In the genomic region with DNA sequence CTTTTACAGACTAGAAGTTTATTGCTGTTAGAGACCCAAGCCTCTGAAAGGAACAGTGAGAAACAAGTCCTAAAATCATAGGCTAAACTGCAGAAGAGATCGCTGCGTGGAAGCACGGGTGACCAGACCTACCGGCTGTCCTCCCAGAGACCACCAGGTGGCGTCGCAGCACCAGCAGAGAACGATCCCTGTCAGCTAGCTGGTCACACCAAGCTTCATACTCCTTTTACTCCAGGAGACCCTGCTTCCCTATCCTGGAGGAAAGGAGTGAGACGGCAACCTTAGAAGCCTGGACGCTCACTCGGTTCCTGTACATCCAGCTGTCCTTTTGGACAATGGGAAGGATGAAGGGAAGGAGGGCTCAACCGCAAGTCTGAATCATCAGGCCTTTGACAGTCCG, we compare ENCODE assay signal across 7 mouse cellular contexts. TPM values are rescaled to one million over a fixed set of nuclear protein-coding genes. Genes with fewer than 3 reads are reported as not detected.
DNase-seq lines count a peak whose midpoint lies in the region; ATAC-seq and TF ChIP-seq lines count a peak whose summit lies in the region.

No protein-coding gene starts in this region.

- no peak for TF ChIP-seq POLR2A in small intestine, adult 2 months (IDR thresholded peaks at IDR 0.05; ENCODE audit: low read depth, low read length)

- peak overlapping the region; percentile 56 for H3K4me3 ChIP-seq in embryonic facial prominence, embryonic 12.5 days
- peak overlapping the region; percentile 60 for H3K4me3 ChIP-seq in limb, embryonic 10.5 days
- peak overlapping the region; percentile 56 for H3K4me3 ChIP-seq in midbrain, embryonic 13.5 days (replicated peaks)
- H3K4me3 ChIP-seq in small intestine, adult 2 months (ENCODE audit: low read depth, low read length) = peak overlapping the region; percentile 59

- peaks cover 85% of the 10 kb centered on the region for H3K27me3 ChIP-seq in embryonic facial prominence, embryonic 12.5 days
- peaks cover 100% of the 10 kb centered on the region for H3K27me3 ChIP-seq in limb, embryonic 10.5 days (ENCODE audit: low read depth, poor library complexity, severe bottlenecking)
- H3K27me3 ChIP-seq in midbrain, embryonic 13.5 days = peaks cover 94% of the 10 kb centered on the region
- H3K27me3 ChIP-seq in small intestine, adult 2 months (ENCODE audit: control insufficient read depth, insufficient read depth, low read length) = peaks cover 33% of the 10 kb centered on the region

- H3K4me2 ChIP-seq in embryonic facial prominence, embryonic 12.5 days (replicated peaks) = peak overlapping the region; percentile 98
- peak overlapping the region; percentile 94 for H3K4me2 ChIP-seq in midbrain, embryonic 13.5 days (replicated peaks)

- no peaks in the 10 kb centered on the region for H3K36me3 ChIP-seq in embryonic facial prominence, embryonic 12.5 days
- H3K36me3 ChIP-seq in limb, embryonic 10.5 days = no peaks in the 10 kb centered on the region
- no peaks in the 10 kb centered on the region for H3K36me3 ChIP-seq in midbrain, embryonic 13.5 days
- H3K36me3 ChIP-seq in small intestine, adult 2 months (ENCODE audit: control insufficient read depth, insufficient read depth, low read length) = no peaks in the 10 kb centered on the region

- peak; percentile 98 for TF ChIP-seq CTCF in small intestine, adult 2 months (IDR thresholded peaks at IDR 0.05; ENCODE audit: extremely low read depth, insufficient read length, insufficient replicate concordance, low read depth, low read length)

- no peak overlapping the region for H3K27ac ChIP-seq in embryonic facial prominence, embryonic 12.5 days
- 0 out of 2 replicates have a peak overlapping the region, but pooled peaks have one; percentile 37 for H3K27ac ChIP-seq in limb, embryonic 10.5 days
- H3K27ac ChIP-seq in midbrain, embryonic 13.5 days = no peak overlapping the region; the same call in 1 of the 2 replicates
- H3K27ac ChIP-seq in small intestine, adult 2 months (ENCODE audit: insufficient read depth, low read depth, low read length) = no peak overlapping the region

- H3K9ac ChIP-seq in embryonic facial prominence, embryonic 12.5 days = no peak overlapping the region
- peak overlapping the region; percentile 69 for H3K9ac ChIP-seq in midbrain, embryonic 13.5 days (replicated peaks)

- 2% methylated on average over 12 of the region's 12 CpGs for WGBS in embryonic facial prominence, embryonic 12.5 days
- WGBS in limb, embryonic 10.5 days = 2% methylated on average over 12 of the region's 12 CpGs
- 2% methylated on average over 12 of the region's 12 CpGs for WGBS in midbrain, embryonic 13.5 days
- 1% methylated on average over 12 of the region's 12 CpGs for WGBS in small intestine, adult 2 months

- ATAC-seq in embryonic facial prominence, embryonic 12.5 days (ENCODE audit: insufficient number of reproducible peaks, insufficient read depth, low FRiP score, low TSS enrichment) = peak; percentile 35; the same call in 1 of the 2 replicates
- ATAC-seq in midbrain, embryonic 13.5 days = peak; percentile 73

- peak; percentile 91 for DNase-seq in adrenal gland, postnatal 25 days
- peak; percentile 87 to 96 for DNase-seq in heart, adult 18-20 months
- peak; percentile 92 for DNase-seq in kidney, adult 18-20 months
- peak; percentile 95 for DNase-seq in limb, embryonic 10.5 days (ENCODE audit: low spot score)

- H3K9me3 ChIP-seq in embryonic facial prominence, embryonic 12.5 days = no peaks in the 10 kb centered on the region
- H3K9me3 ChIP-seq in limb, embryonic 10.5 days (replicated peaks) = no peaks in the 10 kb centered on the region
- no peaks in the 10 kb centered on the region for H3K9me3 ChIP-seq in midbrain, embryonic 13.5 days

- H3K4me1 ChIP-seq in embryonic facial prominence, embryonic 12.5 days = peaks cover 15% of the 10 kb centered on the region
- peaks cover 33% of the 10 kb centered on the region for H3K4me1 ChIP-seq in limb, embryonic 10.5 days
- peaks cover 27% of the 10 kb centered on the region for H3K4me1 ChIP-seq in midbrain, embryonic 13.5 days (replicated peaks)
- peaks cover 13% of the 10 kb centered on the region for H3K4me1 ChIP-seq in small intestine, adult 2 months (ENCODE audit: control insufficient read depth, insufficient read depth, insufficient read length, low read length)

RNA-seq across cellular contexts. Expression of a gene that starts 3.6 kb away (rescaled TPM):
- 4.7 and 10.9 TPM in 2 replicates for total RNA-seq in adrenal gland, postnatal 25 days (2021)
- polyA plus RNA-seq in embryonic facial prominence, embryonic 12.5 days (2016; fragmentation: Nextera tagmentation; extraction: Ambion mirVana) = 0.59 and 0.93 TPM in 2 replicates
- 1 to 10 TPM in 1 of 2 experiments, not detected in 1; 5.1 TPM for total RNA-seq in heart, adult 18-20 months (2021)
- polyA plus RNA-seq in limb, embryonic 10.5 days (2016; fragmentation: Nextera tagmentation; extraction: Ambion mirVana) = 0.13 TPM in 1 of 2 replicates, not detected in the other
- 1.1 TPM in 1 of 2 replicates, not detected in the other for polyA plus RNA-seq in midbrain, embryonic 13.5 days (2015; fragmentation: Nextera tagmentation; extraction: Ambion mirVana)
- polyA plus RNA-seq in small intestine, adult 2 months (2012; rRNA removed) = not detected in 2 replicates

RNA-seq across cellular contexts. Expression of a gene that starts 12.8 kb away (rescaled TPM):
- total RNA-seq in adrenal gland, postnatal 25 days (2021) = not detected in 2 replicates
- polyA plus RNA-seq in embryonic facial prominence, embryonic 12.5 days (2016; fragmentation: Nextera tagmentation; extraction: Ambion mirVana) = 9.5 and 12.3 TPM in 2 replicates
- total RNA-seq in heart, adult 18-20 months (2021) = 1 to 10 TPM; 1.1 to 1.3 TPM
- polyA plus RNA-seq in limb, embryonic 10.5 days (2016; fragmentation: Nextera tagmentation; extraction: Ambion mirVana) = 0.59 and 2.1 TPM in 2 replicates
- polyA plus RNA-seq in midbrain, embryonic 13.5 days (2015; fragmentation: Nextera tagmentation; extraction: Ambion mirVana) = 1.6 and 9.9 TPM in 2 replicates
- polyA plus RNA-seq in small intestine, adult 2 months (2012; rRNA removed) = not detected in 2 replicates

RNA-seq across cellular contexts. Expression of a gene that starts 17.0 kb away (rescaled TPM):
- total RNA-seq in adrenal gland, postnatal 25 days (2021) = 76.8 and 97.2 TPM in 2 replicates
- polyA plus RNA-seq in embryonic facial prominence, embryonic 12.5 days (2016; fragmentation: Nextera tagmentation; extraction: Ambion mirVana) = 70.1 and 70.9 TPM in 2 replicates
- total RNA-seq in heart, adult 18-20 months (2021) = 10 to 100 TPM; 38.4 to 41.8 TPM
- 39.5 and 47.8 TPM in 2 replicates for polyA plus RNA-seq in limb, embryonic 10.5 days (2016; fragmentation: Nextera tagmentation; extraction: Ambion mirVana)
- 68.2 and 70.5 TPM in 2 replicates for polyA plus RNA-seq in midbrain, embryonic 13.5 days (2015; fragmentation: Nextera tagmentation; extraction: Ambion mirVana)
- polyA plus RNA-seq in small intestine, adult 2 months (2012; rRNA removed) = 77.6 and 146 TPM in 2 replicates

RNA-seq across cellular contexts. Expression of a gene that starts 59.6 kb away (rescaled TPM):
- total RNA-seq in adrenal gland, postnatal 25 days (2021) = 43.4 and 54.5 TPM in 2 replicates
- 93.8 and 102 TPM in 2 replicates for polyA plus RNA-seq in embryonic facial prominence, embryonic 12.5 days (2016; fragmentation: Nextera tagmentation; extraction: Ambion mirVana)
- total RNA-seq in heart, adult 18-20 months (2021) = 10 to 100 TPM; 17.9 to 19.1 TPM
- polyA plus RNA-seq in limb, embryonic 10.5 days (2016; fragmentation: Nextera tagmentation; extraction: Ambion mirVana) = 145 and 186 TPM in 2 replicates
- polyA plus RNA-seq in midbrain, embryonic 13.5 days (2015; fragmentation: Nextera tagmentation; extraction: Ambion mirVana) = 82.9 and 85.4 TPM in 2 replicates
- polyA plus RNA-seq in small intestine, adult 2 months (2012; rRNA removed) = 3.4 and 4.3 TPM in 2 replicates
